Comparison of ENCODE assay signal across 27 mouse cellular contexts in genomic region chr17:71770696-71771095, GRCm38 (mm10). TPM values are rescaled to one million over a fixed set of nuclear protein-coding genes. Genes with fewer than 3 reads are reported as not detected.
"Had no signal": no experiment of that assay in that cellular context is flagged by ENCODE, and none has a peak within 500 bp of the region (broad histone marks: within the 10 kb centered on the region; RNA-seq: fewer than 3 reads in every experiment).

No protein-coding gene starts in this region.

- ATAC-seq: midbrain, embryonic 16.5 days had no signal

- DNase-seq: lung, adult 18-20 months; lung, embryonic 14.5 days; lung, postnatal 10 days; lung, postnatal 4 days; midbrain, embryonic 14.5 days; retina, postnatal 1 day; right cerebral cortex, adult 18-20 months; right cerebral cortex, postnatal 25 days; right cerebral cortex, postnatal 4 days; spleen, adult 18-20 months; thymus, adult 2 months; thymus, postnatal 25 days; thymus, postnatal 4 days had no signal

- H3K36me3 ChIP-seq: midbrain, embryonic 10.5 days; midbrain, embryonic 12.5 days; neural tube, embryonic 13.5 days; neural tube, embryonic 15.5 days had no signal

- H3K9me3 ChIP-seq: midbrain, embryonic 10.5 days; midbrain, embryonic 12.5 days; neural tube, embryonic 13.5 days; neural tube, embryonic 15.5 days had no signal

- H3K9ac ChIP-seq: lung, embryonic 14.5 days; midbrain, embryonic 12.5 days; neural tube, embryonic 13.5 days; neural tube, embryonic 15.5 days had no signal

- H3K4me2 ChIP-seq: lung, embryonic 14.5 days; midbrain, embryonic 12.5 days; neural tube, embryonic 13.5 days; neural tube, embryonic 15.5 days had no signal

- H3K27me3 ChIP-seq: midbrain, embryonic 12.5 days; neural tube, embryonic 13.5 days; neural tube, embryonic 15.5 days had no signal

- H3K27ac ChIP-seq: midbrain, embryonic 12.5 days; neural tube, embryonic 13.5 days; neural tube, embryonic 15.5 days had no signal

- H3K4me3 ChIP-seq: midbrain, embryonic 10.5 days; midbrain, embryonic 12.5 days; myocyte; neural tube, embryonic 13.5 days; neural tube, embryonic 15.5 days had no signal

RNA-seq across cellular contexts. Expression of gene Pcare, which starts 18.0 kb away (rescaled TPM):
- total RNA-seq: megakaryocyte, adult 5-6 weeks; megakaryocyte-erythroid progenitor cell, adult 5-6 weeks had no signal
- polyA plus RNA-seq: lung, embryonic 14.5 days; lung, embryonic 16.5 days; midbrain, embryonic 10.5 days; midbrain, embryonic 12.5 days; midbrain, embryonic 14.5 days; midbrain, embryonic 16.5 days; myocyte; neural tube, embryonic 11.5 days; neural tube, embryonic 13.5 days; neural tube, embryonic 15.5 days; small intestine, adult 2 months; stomach, embryonic 14.5 days; stomach, embryonic 16.5 days; thymus, adult 2 months; urinary bladder, adult 2 months had no signal
